Mouse (Mus musculus): Measurements from ENCODE around the gene Tbc1d10a.

- TF ChIP-seq CTCF (IDR thresholded peaks at IDR 0.05; ENCODE audit: borderline replicate concordance, insufficient read depth, low read length) (no peak), POLR2A (IDR thresholded peaks at IDR 0.05; ENCODE audit: low read depth, low read length) (no peak)
Observed at GRCm38 (mm10) chr11:4263296-4263695, 76.7 kb downstream of the Tbc1d10a start.

Measured in embryonic fibroblast, embryonic 13.5 days (primary cell).